ENCODE assay signal across 19 mouse cellular contexts in the genomic region with DNA sequence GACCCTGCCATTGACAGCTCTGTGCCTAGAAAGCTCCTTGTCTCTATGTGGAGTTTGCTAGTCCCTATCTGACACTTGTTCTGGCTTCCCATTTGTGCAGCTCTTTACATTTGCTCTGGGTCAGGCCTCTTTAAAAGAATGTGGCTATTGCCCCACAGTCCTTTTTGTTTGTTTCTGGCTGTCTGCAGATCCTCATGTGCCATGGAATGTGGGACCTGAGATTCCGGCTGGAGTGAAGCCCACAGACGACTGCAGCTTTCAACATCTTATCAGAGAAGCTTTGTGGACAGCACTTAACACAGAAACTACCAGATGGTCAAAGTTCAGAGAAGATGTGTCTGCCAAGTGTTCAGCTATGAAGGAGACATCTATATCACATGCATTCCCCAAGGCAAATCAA.
DNase-seq lines count a peak whose midpoint lies in the region; ATAC-seq and TF ChIP-seq lines count a peak whose summit lies in the region.
"Had no signal": no experiment of that assay in that cellular context is flagged by ENCODE, and none has a peak within 500 bp of the region (broad histone marks: within the 10 kb centered on the region; RNA-seq: fewer than 3 reads in every experiment).

No protein-coding gene starts in this region.

- H3K4me3 ChIP-seq in heart, embryonic 14.5 days (ENCODE audit: control insufficient read depth in 1 of 2, insufficient read depth in 1 of 2, low read depth in 1 of 2, low read length in 2 of 2) = no peak overlapping the region
- H3K4me3 ChIP-seq in lung, embryonic 14.5 days (ENCODE audit: low read depth, low read length) = no peak overlapping the region
- H3K4me3 ChIP-seq in hindbrain, embryonic 13.5 days = no peak overlapping the region
- H3K4me3 ChIP-seq: embryonic facial prominence, embryonic 15.5 days; forebrain, embryonic 12.5 days; intestine, embryonic 15.5 days; kidney, embryonic 15.5 days; liver, embryonic 15.5 days; megakaryocyte, embryonic 14.5 days; midbrain, embryonic 15.5 days had no signal

- no peak for ATAC-seq in heart, embryonic 14.5 days (ENCODE audit: insufficient number of reproducible peaks, insufficient read depth, low FRiP score, low read depth)
- ATAC-seq in lung, embryonic 14.5 days (ENCODE audit: insufficient read depth) = no peak; the same call in 1 of the 2 replicates
- ATAC-seq in hindbrain, embryonic 13.5 days (ENCODE audit: low FRiP score) = no peak
- ATAC-seq: activated CD4-positive, CD25-positive, alpha-beta regulatory T cell, adult 4 months; intestine, embryonic 15.5 days; midbrain, embryonic 15.5 days had no signal

- H3K27ac ChIP-seq in heart, embryonic 14.5 days (replicated peaks in 1 of 2; ENCODE audit: control insufficient read depth in 1 of 2, insufficient read depth in 1 of 2, low read depth in 2 of 2, low read length in 2 of 2) = 0 out of 4 replicates have a peak overlapping the region, but pooled peaks have one; percentile 2 to 41
- H3K27ac ChIP-seq in lung, embryonic 14.5 days (ENCODE audit: low read depth) = no peak overlapping the region
- H3K27ac ChIP-seq in hindbrain, embryonic 13.5 days = no peak overlapping the region
- H3K27ac ChIP-seq: embryonic facial prominence, embryonic 15.5 days; forebrain, embryonic 12.5 days; hindbrain, embryonic 14.5 days; intestine, embryonic 15.5 days; kidney, embryonic 15.5 days; liver, embryonic 15.5 days; midbrain, embryonic 15.5 days had no signal

- no peaks in the 10 kb centered on the region for H3K36me3 ChIP-seq in heart, embryonic 14.5 days (ENCODE audit: control insufficient read depth, insufficient read depth, low read length)
- no peaks in the 10 kb centered on the region for H3K36me3 ChIP-seq in lung, embryonic 14.5 days (ENCODE audit: insufficient read depth)
- H3K36me3 ChIP-seq in hindbrain, embryonic 13.5 days = no peaks in the 10 kb centered on the region
- H3K36me3 ChIP-seq: embryonic facial prominence, embryonic 15.5 days; forebrain, embryonic 12.5 days; intestine, embryonic 15.5 days; kidney, embryonic 15.5 days; liver, embryonic 15.5 days; midbrain, embryonic 15.5 days had no signal

- intact Hi-C loops in heart, postnatal 36 days (cut with DNase I) = loop anchor here (10.0 kb wide), 1 partner anchor 320 kb away; no protein-coding TSS in a partner anchor

- H3K27me3 ChIP-seq in heart, embryonic 14.5 days (ENCODE audit: control insufficient read depth, insufficient read depth, low read length) = no peaks in the 10 kb centered on the region
- no peaks in the 10 kb centered on the region for H3K27me3 ChIP-seq in lung, embryonic 14.5 days (ENCODE audit: insufficient read depth, low read length)
- H3K27me3 ChIP-seq in hindbrain, embryonic 13.5 days = peaks cover 31% of the 10 kb centered on the region
- H3K27me3 ChIP-seq: embryonic facial prominence, embryonic 15.5 days; liver, embryonic 15.5 days had no signal

- H3K9ac ChIP-seq in heart, embryonic 14.5 days (ENCODE audit: low read length) = no peak overlapping the region
- H3K9ac ChIP-seq in lung, embryonic 14.5 days = no peak overlapping the region
- H3K9ac ChIP-seq in hindbrain, embryonic 13.5 days = no peak overlapping the region
- H3K9ac ChIP-seq: embryonic facial prominence, embryonic 15.5 days; forebrain, embryonic 12.5 days; hindbrain, embryonic 14.5 days; intestine, embryonic 15.5 days; kidney, embryonic 15.5 days; liver, embryonic 15.5 days; midbrain, embryonic 15.5 days had no signal

- TF ChIP-seq CTCF in lung, embryonic 14.5 days (IDR thresholded peaks at IDR 0.05; ENCODE audit: low read depth) = no peak

- 35% methylated on average over 2 of the region's 2 CpGs for WGBS in heart, embryonic 14.5 days
- 25% methylated on average over 2 of the region's 2 CpGs for WGBS in lung, embryonic 14.5 days
- 60% methylated on average over 2 of the region's 2 CpGs for WGBS in hindbrain, embryonic 13.5 days

- peak; percentile 58 for DNase-seq in heart, adult 11 months
- no peak for DNase-seq in heart, postnatal 36 days
- peak; percentile 9 for DNase-seq in lung, embryonic 14.5 days
- no peak for DNase-seq in gastrocnemius, postnatal 10 days
- DNase-seq in cerebellum, adult 11 months = no peak
- DNase-seq: cerebellum, adult 9-11 months; embryo, embryonic 11 days; retina, postnatal 1 day had no signal

- no peaks in the 10 kb centered on the region for H3K9me3 ChIP-seq in heart, embryonic 14.5 days (ENCODE audit: control insufficient read depth, low read length)
- no peaks in the 10 kb centered on the region for H3K9me3 ChIP-seq in lung, embryonic 14.5 days (ENCODE audit: low read depth, low read length)
- no peaks in the 10 kb centered on the region for H3K9me3 ChIP-seq in hindbrain, embryonic 13.5 days
- H3K9me3 ChIP-seq: embryonic facial prominence, embryonic 15.5 days; forebrain, embryonic 12.5 days; intestine, embryonic 15.5 days; kidney, embryonic 15.5 days; liver, embryonic 15.5 days; megakaryocyte, embryonic 14.5 days; midbrain, embryonic 15.5 days had no signal

- H3K4me1 ChIP-seq in heart, embryonic 14.5 days (ENCODE audit: control insufficient read depth in 2 of 2, insufficient read depth in 2 of 2, low read length in 2 of 2) = peaks cover 0 to 3% of the 10 kb centered on the region in 2 experiments; a peak in 2 of 4 replicates
- no peaks in the 10 kb centered on the region for H3K4me1 ChIP-seq in lung, embryonic 14.5 days (ENCODE audit: insufficient read depth)
- no peaks in the 10 kb centered on the region for H3K4me1 ChIP-seq in hindbrain, embryonic 13.5 days (replicated peaks)
- H3K4me1 ChIP-seq: embryonic facial prominence, embryonic 15.5 days; forebrain, embryonic 12.5 days; intestine, embryonic 15.5 days; kidney, embryonic 15.5 days; liver, embryonic 15.5 days; midbrain, embryonic 15.5 days had no signal

- H3K4me2 ChIP-seq in heart, embryonic 14.5 days (ENCODE audit: low read length) = no peak overlapping the region
- no peak overlapping the region for H3K4me2 ChIP-seq in lung, embryonic 14.5 days
- H3K4me2 ChIP-seq in hindbrain, embryonic 13.5 days = no peak overlapping the region
- H3K4me2 ChIP-seq: embryonic facial prominence, embryonic 15.5 days; forebrain, embryonic 12.5 days; hindbrain, embryonic 14.5 days; intestine, embryonic 15.5 days; kidney, embryonic 15.5 days; liver, embryonic 15.5 days; midbrain, embryonic 15.5 days had no signal

Comparison
In these comparisons a context has a peak if more than half of its experiments do, and no peak if none do; other contexts are left out.
1. DNase-seq: peak in heart, adult 11 months (single experiment) and lung, embryonic 14.5 days (single experiment); none in heart, postnatal 36 days (0 of 2), gastrocnemius, postnatal 10 days (single experiment) and cerebellum, adult 11 months (single experiment).
2. H3K27ac ChIP-seq: peak in heart, embryonic 14.5 days (2 of 2); none in lung, embryonic 14.5 days (single experiment) and hindbrain, embryonic 13.5 days (single experiment).